Mouse (Mus musculus): ENCODE data around the gene Rere. TPM values are rescaled to one million over a fixed set of nuclear protein-coding genes. Genes with fewer than 3 reads are reported as not detected.
A peak's percentile ranks its signal among the peaks of the same experiment; 100 is the strongest.

Gene Rere
- total and polyA plus RNA-seq, 2 experiments from 2014 or later, result 25.9 to 32.9 TPM

DNA sequence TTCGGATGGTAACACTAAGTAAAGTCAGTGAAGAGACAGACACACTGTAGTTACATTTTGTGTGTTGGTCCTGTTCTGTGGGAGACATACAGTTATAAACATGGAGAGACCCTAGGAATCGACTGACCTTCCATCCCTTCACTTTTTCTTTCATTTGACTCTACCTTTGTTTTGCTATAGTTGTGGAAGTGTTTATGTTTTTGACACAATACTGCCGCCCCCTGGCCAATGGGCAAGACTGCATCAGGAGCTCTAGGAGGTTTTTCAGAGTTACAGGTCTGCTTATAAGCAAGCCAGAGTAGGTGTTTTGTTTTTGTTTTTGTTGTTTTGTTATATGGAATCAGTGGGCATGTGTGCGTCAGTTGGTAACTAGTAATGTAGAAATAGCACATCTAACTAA is 184.3 kb downstream of the Rere start:
- TF ChIP-seq CTCF (IDR thresholded peaks at IDR 0.05; ENCODE audit: low read depth), result peak; percentile 83
- H3K36me3 ChIP-seq (ENCODE audit: insufficient read depth, low read length), result no peaks in the 10 kb centered on the region
- no peak overlapping the region for H3K4me3 ChIP-seq (ENCODE audit: low read length)
- H3K9me3 ChIP-seq (ENCODE audit: low read length), result no peaks in the 10 kb centered on the region
- DNase-seq (ENCODE audit: low spot score) (peak; percentile 85), ATAC-seq (no peak)
- no peak overlapping the region for H3K9ac ChIP-seq (replicated peaks; ENCODE audit: low read length)
- H3K27ac ChIP-seq, result no peak overlapping the region
- peaks cover 12% of the 10 kb centered on the region; the same call in 1 of the 2 replicates for H3K4me1 ChIP-seq (ENCODE audit: insufficient read depth, low read length)
- no peaks in the 10 kb centered on the region for H3K27me3 ChIP-seq (ENCODE audit: insufficient read depth, low read length)
- H3K4me2 ChIP-seq (ENCODE audit: low read depth, low read length), result no peak overlapping the region
- 42% methylated on average over 4 of the region's 4 CpGs for WGBS

DNA sequence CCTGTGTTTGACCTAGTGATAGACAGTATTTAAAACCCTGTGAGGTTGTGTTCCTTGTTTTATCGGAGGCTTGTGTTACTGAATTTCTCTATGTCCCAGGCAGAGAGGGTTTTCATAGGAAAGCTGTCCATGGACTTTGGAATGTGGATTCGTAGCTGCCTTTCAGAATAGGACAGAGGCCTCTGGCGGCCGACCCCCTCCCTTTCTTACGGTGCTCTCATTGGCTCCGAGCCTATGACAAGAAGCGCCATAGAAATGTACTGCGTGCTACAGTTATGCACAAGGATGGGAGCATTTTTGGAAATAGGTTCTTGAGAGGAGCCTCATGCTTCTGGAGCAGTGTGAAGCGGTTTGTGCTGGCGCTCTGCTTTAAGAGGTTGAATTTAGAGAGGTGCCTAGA is 187.8 kb downstream of the Rere start:
- Histone ChIP-seq H3K27me3 (ENCODE audit: insufficient read depth, low read length) (no peaks in the 10 kb centered on the region), H3K9ac (replicated peaks; ENCODE audit: low read length) (no peak overlapping the region), H3K4me3 (ENCODE audit: low read length) (no peak overlapping the region), H3K36me3 (ENCODE audit: insufficient read depth, low read length) (no peaks in the 10 kb centered on the region), H3K4me1 (ENCODE audit: insufficient read depth, low read length) (no peaks in the 10 kb centered on the region), H3K9me3 (ENCODE audit: low read length) (no peaks in the 10 kb centered on the region), H3K4me2 (ENCODE audit: low read depth, low read length) (no peak overlapping the region), H3K27ac (no peak overlapping the region)
- DNase-seq (ENCODE audit: low spot score) (no peak), ATAC-seq (no peak)
- WGBS, result 44% methylated on average over 10 of the region's 10 CpGs
- TF ChIP-seq CTCF (IDR thresholded peaks at IDR 0.05; ENCODE audit: low read depth), result no peak

DNA sequence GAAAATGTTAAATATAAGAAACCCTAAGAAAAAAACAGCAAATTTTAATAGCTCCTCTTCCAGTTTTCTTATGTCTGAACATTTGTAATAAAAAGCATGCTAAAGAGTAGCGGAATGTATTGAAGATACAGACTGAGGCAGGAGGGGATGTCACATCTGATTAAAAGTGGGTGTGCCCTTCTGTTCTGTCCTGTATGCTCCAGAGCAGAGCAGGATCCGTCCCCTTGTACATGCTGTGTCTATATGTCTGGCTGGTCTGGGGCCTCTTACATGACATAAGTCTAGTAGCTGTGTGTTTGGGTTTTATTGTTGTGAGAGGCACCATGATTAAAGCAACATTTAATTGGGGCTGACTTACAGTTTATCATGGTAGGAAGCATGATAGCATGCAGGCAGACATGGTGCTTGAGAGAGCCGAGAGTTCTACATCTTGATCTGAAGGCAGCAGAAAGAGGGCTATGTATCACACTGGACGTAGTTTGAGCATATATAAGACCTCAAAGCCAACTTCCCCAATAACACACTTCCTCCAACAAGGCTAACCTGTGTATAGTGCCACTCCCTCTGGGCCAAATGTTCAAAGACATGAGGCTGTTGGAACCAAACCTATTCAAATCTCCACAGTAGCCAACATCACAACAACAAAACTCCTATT is 189.4 kb downstream of the Rere start:
- H3K27me3 ChIP-seq (ENCODE audit: insufficient read depth, low read length), result no peaks in the 10 kb centered on the region
- 88% methylated on average over 4 of the region's 4 CpGs for WGBS
- DNase-seq (ENCODE audit: low spot score), result no peak
- H3K4me3 ChIP-seq (ENCODE audit: low read length), result no peak overlapping the region
- no peak overlapping the region for H3K27ac ChIP-seq
- no peaks in the 10 kb centered on the region for H3K9me3 ChIP-seq (ENCODE audit: low read length)
- TF ChIP-seq CTCF (IDR thresholded peaks at IDR 0.05; ENCODE audit: low read depth), result no peak
- H3K9ac ChIP-seq (replicated peaks; ENCODE audit: low read length), result no peak overlapping the region
- no peaks in the 10 kb centered on the region for H3K36me3 ChIP-seq (ENCODE audit: insufficient read depth, low read length)
- no peak for ATAC-seq
- H3K4me2 ChIP-seq (ENCODE audit: low read depth, low read length), result no peak overlapping the region
- H3K4me1 ChIP-seq (ENCODE audit: insufficient read depth, low read length), result no peaks in the 10 kb centered on the region

DNA sequence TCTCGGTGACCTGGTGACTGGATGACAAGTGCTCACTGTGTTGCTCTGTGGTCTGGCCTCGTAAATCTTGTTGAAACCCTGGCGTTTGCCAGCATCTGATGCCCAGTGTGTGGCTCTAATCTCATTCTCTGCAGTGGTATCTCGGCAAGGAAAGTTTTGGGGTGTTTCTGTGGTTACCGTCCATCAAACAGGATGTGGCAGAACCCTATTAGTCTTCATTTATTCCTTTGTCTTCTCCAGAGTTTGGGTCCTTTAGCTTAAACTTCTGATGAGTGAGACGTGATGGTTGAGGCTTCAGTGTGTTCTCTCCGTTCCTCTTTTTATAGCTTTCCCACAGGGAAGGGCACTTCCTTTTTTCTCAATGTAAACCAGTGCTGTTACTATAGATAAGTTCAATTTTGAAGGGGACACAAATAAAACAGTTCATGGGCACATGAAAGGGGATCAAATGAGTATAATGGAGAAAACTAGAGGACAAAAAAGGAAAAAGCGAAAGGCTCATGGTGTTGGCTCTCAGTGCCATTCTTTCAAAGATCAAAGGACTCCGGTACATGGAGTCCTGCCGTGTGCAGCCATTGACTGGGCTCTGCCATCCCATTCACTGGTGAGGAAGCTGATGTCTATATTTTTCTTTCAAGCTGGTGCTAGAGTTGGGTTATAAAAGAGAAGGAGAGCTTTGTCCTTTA is 191.4 kb downstream of the Rere start:
- 15% methylated on average over 10 of the region's 10 CpGs for WGBS
- peak; percentile 42 for DNase-seq (ENCODE audit: low spot score)
- Histone ChIP-seq H3K27me3 (ENCODE audit: insufficient read depth, low read length) (no peaks in the 10 kb centered on the region), H3K9me3 (ENCODE audit: low read length) (no peaks in the 10 kb centered on the region), H3K4me1 (ENCODE audit: insufficient read depth, low read length) (no peaks in the 10 kb centered on the region), H3K36me3 (ENCODE audit: insufficient read depth, low read length) (peaks cover 6% of the 10 kb centered on the region; the same call in 1 of the 2 replicates), H3K27ac (no peak overlapping the region), H3K4me3 (ENCODE audit: low read length) (no peak overlapping the region), H3K4me2 (ENCODE audit: low read depth, low read length) (no peak overlapping the region), H3K9ac (replicated peaks; ENCODE audit: low read length) (no peak overlapping the region)
- peak; percentile 78; the same call in 1 of the 2 replicates for ATAC-seq
- TF ChIP-seq CTCF (IDR thresholded peaks at IDR 0.05; ENCODE audit: low read depth), result no peak

- Histone ChIP-seq H3K4me3 (ENCODE audit: low read length) (no peak overlapping the region), H3K9me3 (ENCODE audit: low read length) (no peaks in the 10 kb centered on the region), H3K27ac (peak overlapping the region; percentile 26; the same call in 1 of the 2 replicates), H3K27me3 (ENCODE audit: insufficient read depth, low read length) (no peaks in the 10 kb centered on the region), H3K4me2 (ENCODE audit: low read depth, low read length) (no peak overlapping the region), H3K36me3 (ENCODE audit: insufficient read depth, low read length) (peaks cover 7% of the 10 kb centered on the region; the same call in 1 of the 2 replicates), H3K9ac (replicated peaks; ENCODE audit: low read length) (no peak overlapping the region), H3K4me1 (ENCODE audit: insufficient read depth, low read length) (no peaks in the 10 kb centered on the region)
- no peak for TF ChIP-seq CTCF (IDR thresholded peaks at IDR 0.05; ENCODE audit: low read depth)
- ATAC-seq (peak; percentile 32; the same call in 1 of the 2 replicates), DNase-seq (ENCODE audit: low spot score) (no peak)
- 58% methylated on average over 4 of the region's 4 CpGs for WGBS
Measured at GRCm38 (mm10) chr4:150473437-150474070, 192.1 kb downstream of the Rere start.

GRCm38 (mm10) chr4:150474086-150474485 is 192.6 kb downstream of the Rere start:
- DNase-seq (ENCODE audit: low spot score) (no peak), ATAC-seq (no peak)
- Histone ChIP-seq H3K36me3 (ENCODE audit: insufficient read depth, low read length) (peaks cover 7% of the 10 kb centered on the region; the same call in 1 of the 2 replicates), H3K4me3 (ENCODE audit: low read length) (no peak overlapping the region), H3K9me3 (ENCODE audit: low read length) (no peaks in the 10 kb centered on the region), H3K27me3 (ENCODE audit: insufficient read depth, low read length) (no peaks in the 10 kb centered on the region), H3K4me2 (ENCODE audit: low read depth, low read length) (no peak overlapping the region), H3K9ac (replicated peaks; ENCODE audit: low read length) (no peak overlapping the region), H3K4me1 (ENCODE audit: insufficient read depth, low read length) (no peaks in the 10 kb centered on the region), H3K27ac (no peak overlapping the region)
- 43% methylated on average over 7 of the region's 7 CpGs for WGBS
- peak; percentile 7; the same call in 1 of the 2 replicates for TF ChIP-seq CTCF (IDR thresholded peaks at IDR 0.05; ENCODE audit: low read depth)
